Mouse (Mus musculus) cerebellum, adult 9-11 months (tissue): Measurements from ENCODE around the gene Bmpr2.

Experiments
- DNase-seq: peaks from one replicate; pipeline ENCODE4 v3.0.0; 2022

The Bmpr2 gene

DNA sequence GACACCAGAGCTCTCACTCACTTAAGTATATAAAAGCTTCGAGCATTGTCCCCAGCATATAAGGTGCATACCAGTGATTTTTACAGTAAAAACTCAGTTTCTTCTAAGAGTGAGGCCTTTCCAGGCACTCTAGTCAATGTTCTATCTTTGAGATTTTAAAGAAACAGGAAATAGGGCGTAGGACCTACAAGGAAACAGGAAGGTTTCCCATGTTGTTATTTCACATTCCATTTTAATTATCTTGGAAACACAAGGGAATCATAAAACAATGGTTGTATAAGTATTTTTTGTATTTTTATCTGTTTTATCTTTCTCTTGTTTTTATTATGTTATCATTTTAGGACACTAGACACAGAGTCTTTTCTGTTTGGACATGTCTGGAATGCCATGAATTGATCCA is 34.7 kb downstream of the Bmpr2 start:
- DNase-seq, result no peak

DNA sequence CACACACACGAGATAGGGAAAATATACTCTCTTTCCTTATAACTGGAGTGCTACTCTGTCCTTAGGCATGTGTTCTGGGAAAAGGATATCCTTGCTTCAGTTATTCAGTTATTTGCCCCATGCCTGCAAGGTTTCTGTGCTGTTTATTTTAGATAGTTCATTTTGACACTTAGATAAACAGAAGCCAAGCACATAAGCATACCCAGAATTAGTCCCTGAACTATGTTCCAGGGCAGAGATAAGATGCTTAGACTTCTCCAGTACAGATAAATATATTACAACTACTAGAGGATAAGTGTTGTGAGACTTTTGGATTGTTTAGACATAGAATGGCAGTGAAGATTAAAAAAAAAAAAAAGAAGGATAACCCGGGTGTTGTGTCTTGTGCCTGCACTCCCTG is 41.2 kb downstream of the Bmpr2 start:
- no peak for DNase-seq

DNA sequence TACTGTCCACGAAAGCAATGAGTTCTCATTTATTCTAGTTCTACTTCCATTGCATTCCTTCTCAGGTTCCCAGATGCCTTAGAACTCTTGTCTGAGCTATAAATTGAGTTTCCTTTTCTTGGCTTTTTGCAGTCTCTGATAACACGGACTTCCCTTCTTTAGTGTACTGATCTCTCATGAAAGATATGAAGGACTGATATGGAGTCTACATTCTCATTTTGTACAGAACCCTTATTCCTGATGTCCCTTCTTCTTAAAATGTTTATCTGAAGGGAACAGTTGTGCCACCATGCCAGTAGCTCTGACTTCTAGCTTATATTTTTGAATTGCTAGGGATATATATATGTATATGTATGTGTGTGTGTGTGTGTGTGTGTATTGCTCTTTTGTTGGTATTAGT is 46.7 kb downstream of the Bmpr2 start:
- no peak for DNase-seq

GRCm38 (mm10) chr1:59812782-59813181 is 49.6 kb downstream of the Bmpr2 start:
- DNase-seq, result no peak

DNA sequence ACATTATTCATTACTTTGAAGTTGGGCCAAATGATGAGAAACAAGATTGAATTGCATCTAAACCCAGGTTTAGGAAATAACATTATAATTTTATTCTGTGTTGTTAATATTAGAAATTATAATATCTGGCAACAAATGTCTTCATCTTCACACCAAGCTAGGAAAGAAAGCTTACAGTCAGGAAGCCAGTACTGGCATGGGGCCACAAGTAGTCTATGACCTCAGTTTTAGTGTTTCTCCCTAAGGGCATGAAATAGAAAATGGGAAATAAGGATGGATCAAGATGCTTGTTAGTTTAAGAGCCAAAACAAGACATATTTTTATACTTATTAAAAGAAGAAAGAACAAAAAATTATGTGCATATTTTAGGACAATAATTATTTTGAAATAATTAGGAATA is 62.2 kb downstream of the Bmpr2 start:
- no peak for DNase-seq

GRCm38 (mm10) chr1:59826583-59826982 is 63.4 kb downstream of the Bmpr2 start:
- peak; percentile 70 for DNase-seq

DNA sequence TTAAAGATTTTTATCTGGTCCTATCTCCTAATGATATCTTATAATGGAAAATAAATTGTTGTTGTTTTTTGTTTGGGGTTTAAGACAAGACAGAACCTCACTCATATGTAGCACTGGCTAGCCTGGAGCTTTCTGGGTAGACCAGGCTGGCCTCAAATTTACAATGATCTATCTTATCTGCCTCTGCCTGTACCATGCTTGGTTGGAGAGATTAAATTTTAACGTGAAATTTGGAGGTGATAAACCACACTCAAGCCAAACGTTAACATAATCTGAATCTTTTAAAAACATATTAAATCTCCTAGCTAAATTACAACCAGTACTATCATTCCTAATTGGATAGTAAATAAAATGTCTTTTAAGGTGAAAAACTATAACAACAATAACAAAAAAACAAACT is 66.2 kb downstream of the Bmpr2 start:
- DNase-seq, result no peak

DNA sequence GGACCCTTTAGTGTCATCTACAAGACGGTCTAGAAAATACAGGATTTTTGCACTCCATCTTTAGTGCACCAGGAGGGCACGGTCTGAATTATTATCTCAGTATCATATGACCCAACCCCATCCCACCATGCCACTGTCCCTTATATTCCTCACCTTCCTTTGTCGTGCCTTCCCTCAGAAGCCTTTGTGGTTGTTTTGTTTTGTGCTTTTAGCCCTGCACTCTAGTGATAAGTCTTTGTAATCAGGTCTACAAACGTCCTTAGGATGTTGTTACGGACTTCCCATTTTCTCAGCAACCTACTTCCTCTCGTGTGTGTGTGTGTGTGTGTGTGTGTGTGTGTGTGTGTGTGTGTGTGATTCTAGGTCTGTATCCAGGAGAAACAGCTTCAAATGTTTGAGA is 67.0 kb downstream of the Bmpr2 start:
- no peak for DNase-seq

DNA sequence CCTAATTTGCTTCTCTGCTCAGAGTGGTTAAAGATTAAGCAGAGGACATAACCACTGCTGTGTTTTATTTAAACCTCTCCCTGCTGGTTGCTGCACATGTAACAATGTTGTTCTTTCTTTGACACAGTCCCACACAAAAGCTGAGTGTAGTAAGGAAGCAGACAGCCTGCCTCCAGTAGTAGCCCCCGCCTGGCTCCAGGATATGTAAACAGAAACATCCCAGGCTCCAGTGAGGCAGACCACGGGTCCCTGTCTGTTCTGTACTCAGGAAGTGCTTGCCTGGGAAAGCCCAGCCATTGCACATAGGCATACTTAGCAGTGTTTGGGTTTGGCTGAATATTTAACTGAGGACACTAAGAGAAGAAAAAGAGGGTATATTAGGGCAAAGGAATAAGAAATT is 70.5 kb downstream of the Bmpr2 start:
- no peak for DNase-seq

DNA sequence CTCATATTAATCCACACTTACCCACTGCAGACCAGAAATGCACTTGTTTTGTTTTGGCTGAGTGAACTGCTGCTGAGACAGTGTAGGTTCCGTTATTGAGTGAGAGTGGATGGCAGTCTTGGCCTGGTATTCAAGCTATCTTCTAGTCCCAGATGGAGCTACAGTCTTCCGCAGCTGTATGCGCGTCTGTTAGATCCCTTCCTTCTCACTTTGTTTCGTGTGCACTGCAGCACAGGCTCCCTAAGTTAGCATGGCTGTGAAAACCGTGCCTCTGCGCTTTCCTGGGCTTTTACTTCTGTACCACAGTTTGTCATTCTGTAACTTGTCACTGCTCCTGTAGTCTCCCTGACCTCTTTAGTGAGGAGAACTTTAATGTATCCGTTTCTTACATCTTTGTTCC is 85.1 kb downstream of the Bmpr2 start:
- DNase-seq, result no peak

- peak; percentile 61 for DNase-seq
Measured at GRCm38 (mm10) chr1:59859046-59859445, 95.8 kb downstream of the Bmpr2 start.

DNA sequence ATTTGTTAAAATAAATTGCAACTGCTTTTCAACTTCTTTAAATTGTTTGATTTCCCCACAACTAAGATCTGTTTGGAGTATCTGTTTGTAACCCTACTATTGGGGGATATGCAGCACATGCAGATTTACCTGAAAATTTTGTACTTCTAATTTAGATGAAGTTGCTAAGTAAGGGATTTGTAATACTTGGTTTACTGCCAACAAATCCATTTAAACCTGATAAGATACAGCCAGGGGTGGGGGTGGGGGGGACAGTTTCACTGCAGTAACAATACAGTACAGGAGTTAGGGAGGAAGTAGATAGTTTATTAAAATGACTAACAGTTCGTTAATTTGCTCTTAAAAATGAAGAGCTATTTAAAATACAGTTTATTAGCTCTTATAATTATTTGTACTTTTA is 98.9 kb downstream of the Bmpr2 start:
- no peak for DNase-seq

- DNase-seq, result no peak
Measured at GRCm38 (mm10) chr1:59868041-59868440, 104.8 kb downstream of the Bmpr2 start.

- no peak for DNase-seq
Measured at GRCm38 (mm10) chr1:59874023-59874422, 110.8 kb downstream of the Bmpr2 start.

DNA sequence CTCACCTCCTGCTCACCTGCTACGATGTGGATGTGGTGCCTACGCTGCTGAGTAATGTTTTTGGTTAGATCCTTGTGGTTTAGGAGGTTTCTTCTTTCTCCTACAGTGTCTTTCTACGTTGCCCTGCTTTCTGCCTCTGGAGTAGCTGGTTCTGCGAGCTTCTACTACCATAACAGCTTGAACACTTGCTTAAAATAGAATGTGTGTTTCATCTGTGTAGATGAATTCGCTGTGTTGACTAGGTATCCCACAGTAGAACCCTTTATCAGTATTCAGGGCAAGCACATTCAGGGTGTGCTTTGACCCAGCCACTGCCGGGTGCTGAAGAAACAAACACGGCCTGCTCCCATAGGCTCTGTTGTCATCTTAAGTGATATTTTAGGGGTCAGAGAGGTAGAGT is 114.9 kb downstream of the Bmpr2 start:
- DNase-seq, result no peak

DNA sequence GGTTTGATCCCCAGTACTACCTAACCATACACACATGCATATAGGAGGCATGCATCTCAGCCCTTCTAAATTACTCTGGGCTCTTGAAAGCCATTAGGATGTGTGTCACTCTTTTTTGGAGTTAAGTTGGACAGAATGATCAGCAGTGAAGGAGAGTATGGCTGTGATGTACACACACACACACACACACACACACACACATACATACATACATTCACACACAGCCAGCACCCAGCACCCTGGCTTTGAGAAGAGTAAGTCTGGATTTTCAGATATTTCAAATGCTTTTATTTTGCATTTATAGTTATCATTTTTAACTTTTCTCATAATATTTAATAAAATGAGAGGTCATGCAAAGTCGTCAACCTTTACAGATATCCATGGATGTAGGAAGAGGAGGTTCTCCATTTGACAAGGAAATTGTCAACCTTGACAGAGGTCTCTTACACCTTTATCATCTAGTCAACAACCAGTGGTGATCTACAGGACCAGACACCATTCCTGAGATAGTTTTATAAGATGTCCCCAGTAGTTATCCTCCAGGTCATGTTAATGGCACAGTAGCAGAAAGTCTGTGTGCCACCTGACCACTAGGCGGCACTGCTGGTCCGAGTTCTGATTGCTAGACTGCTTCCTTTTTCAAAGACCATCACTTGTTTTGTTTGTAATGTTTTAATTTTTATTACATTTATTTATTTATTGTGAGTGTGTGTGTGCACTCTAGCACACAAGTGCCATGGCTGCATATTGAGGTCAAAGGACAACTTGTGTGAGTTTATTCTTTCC is 120.3 kb downstream of the Bmpr2 start:
- peak; percentile 48 for DNase-seq

- no peak for DNase-seq
Measured at GRCm38 (mm10) chr1:59886899-59887298, 123.7 kb downstream of the Bmpr2 start.

GRCm38 (mm10) chr1:59888018-59888417 is 124.8 kb downstream of the Bmpr2 start:
- DNase-seq, result no peak

DNA sequence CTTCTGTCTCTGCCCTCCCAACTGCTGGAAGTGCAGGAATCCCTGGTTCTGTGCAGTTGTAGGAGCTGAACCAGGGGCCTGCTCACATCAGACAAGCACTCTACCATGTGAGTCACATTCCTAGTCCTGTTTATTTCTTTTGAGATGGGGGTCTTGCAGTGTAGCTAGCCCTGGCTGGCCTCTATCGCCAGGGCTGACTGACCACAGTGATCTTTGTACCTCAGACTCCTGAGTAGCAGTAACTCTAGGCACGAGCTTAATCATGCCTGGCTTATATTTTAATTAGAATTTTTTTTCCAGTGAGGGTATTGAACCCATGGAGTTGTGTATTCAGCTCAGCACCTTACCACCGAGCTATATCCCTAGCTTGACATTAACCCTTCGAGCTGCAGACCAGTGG is 128.0 kb downstream of the Bmpr2 start:
- no peak for DNase-seq

DNA sequence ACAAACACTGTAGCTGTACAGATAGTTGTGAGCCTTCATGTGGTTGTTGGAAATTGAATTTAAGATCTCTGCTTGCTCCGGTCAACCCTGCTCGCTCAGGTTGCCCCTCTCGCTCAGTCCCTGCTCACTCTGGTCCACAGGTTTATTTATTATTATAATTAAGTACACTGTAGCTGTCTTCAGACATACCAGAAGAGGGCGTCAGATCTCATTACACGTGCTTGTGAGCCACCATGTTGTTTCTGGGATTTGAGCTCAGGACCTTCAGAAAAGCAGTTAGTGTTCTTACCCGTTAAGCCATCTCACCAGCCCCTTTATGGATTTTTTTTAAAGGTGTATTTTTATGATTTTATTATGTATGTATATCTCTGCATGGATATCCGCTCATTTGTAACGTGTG is 129.6 kb downstream of the Bmpr2 start:
- DNase-seq, result no peak

- DNase-seq, result no peak
Measured at GRCm38 (mm10) chr1:59894025-59894424, 130.8 kb downstream of the Bmpr2 start.

- no peak for DNase-seq
Measured at GRCm38 (mm10) chr1:59895456-59895855, 132.3 kb downstream of the Bmpr2 start.

DNA sequence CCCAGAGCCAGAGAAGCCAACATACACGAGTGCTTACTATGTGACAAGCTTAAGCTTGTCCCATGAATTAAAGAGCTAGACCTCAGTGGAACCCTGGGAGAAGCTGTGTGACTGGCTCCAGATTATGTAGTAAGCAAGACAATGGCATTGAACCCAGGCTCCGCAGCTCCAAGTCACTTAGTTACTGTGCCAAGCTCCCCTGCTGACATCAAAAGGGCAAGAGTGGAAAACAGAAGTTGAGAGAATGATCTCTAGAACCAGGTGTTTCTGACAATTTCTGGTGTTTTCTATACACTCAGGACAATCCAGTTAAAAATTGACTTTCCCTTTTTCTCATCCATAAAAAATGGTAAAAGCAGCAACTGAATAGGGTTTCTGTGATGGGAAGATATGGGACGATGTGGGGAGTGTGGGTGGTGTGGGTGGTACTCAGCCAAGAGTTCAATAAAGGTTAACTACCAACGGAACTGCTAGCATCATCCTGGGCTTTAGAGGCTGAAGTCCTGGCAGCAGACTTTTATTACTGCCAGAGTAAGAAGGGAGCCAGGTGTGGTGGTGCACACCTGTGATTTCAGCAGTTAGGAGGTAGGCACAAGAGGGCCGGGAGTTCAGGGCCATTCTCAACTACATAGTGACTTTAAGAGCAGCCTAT is 134.1 kb downstream of the Bmpr2 start:
- no peak for DNase-seq

DNA sequence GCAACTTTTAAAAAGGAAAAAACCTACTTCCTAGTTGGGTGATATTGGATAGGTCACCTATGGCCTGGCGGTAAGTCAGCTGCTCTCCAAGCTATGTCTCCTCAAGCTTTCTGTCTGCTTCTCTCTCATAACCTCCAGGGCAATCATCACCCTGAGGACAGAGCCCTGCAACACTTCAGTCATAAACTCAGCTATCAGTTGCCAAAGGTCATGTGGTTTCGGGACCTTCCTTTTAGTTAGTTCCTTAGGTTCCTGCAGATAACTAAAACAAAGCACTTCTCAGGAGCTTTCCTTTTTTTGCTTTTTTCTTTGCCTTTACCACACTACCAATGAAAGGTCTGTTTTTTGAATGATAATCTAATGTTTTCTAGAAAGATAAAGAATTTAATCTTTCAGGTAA is 136.5 kb downstream of the Bmpr2 start:
- DNase-seq, result no peak
